Mouse (Mus musculus) bone marrow, adult 2 months (tissue): ENCODE data around the gene Gng7.

Experiments used
- CTCF ChIP-seq: fragments of 200-500 bp; IDR thresholded peaks from 2 replicates; pipeline ENCODE4 v1.5.1; 2011; ENCODE audit warnings: low read length, control low read depth; ENCODE audit not compliant: control insufficient read depth, insufficient read depth
- POLR2A ChIP-seq: fragments of 200-500 bp; IDR thresholded peaks from 2 replicates; pipeline ENCODE4 v1.6.1; 2011; ENCODE audit warnings: low read depth, mild to moderate bottlenecking, control low read depth, low read length, borderline replicate concordance; ENCODE audit not compliant: control insufficient read depth

- TF ChIP-seq POLR2A: no peak
- no peak for TF ChIP-seq CTCF
Observed at GRCm38 (mm10) chr10:80911891-80912290, 102.9 kb downstream of the Gng7 start.
